Mouse (Mus musculus) bone marrow macrophage, adult 2 months (primary cell): Measurements from ENCODE around the gene B4galt4.

Experiments used
- CTCF ChIP-seq: IDR thresholded peaks from 2 replicates; pipeline ENCODE4 v1.5.1; 2012; ENCODE audit warnings: low read depth, mild to moderate bottlenecking, low read length, moderate library complexity
- POLR2A ChIP-seq: IDR thresholded peaks from 2 replicates; pipeline ENCODE4 v1.6.1; 2012; ENCODE audit warnings: mild to moderate bottlenecking, low read depth, low read length, borderline replicate concordance

- TF ChIP-seq CTCF: no peak
- TF ChIP-seq POLR2A: no peak
Observed at GRCm38 (mm10) chr16:38768386-38768785, 26.3 kb downstream of the B4galt4 start.
